Mouse (Mus musculus) midbrain, embryonic 13.5 days (tissue): ENCODE data around the gene Jade1. TPM values are rescaled to one million over a fixed set of nuclear protein-coding genes. Genes with fewer than 3 reads are reported as not detected.

Experiments used
- polyA plus RNA-seq: library from polyadenylated mRNA; unstranded; fragments of >200 nt; fragmentation: Nextera tagmentation; extraction: Ambion mirVana; gene quantifications from 2 replicates; pipeline ENCODE4 v1.2.1, GENCODE M21; 2015

Gene Jade1
- polyA plus RNA-seq, 1 experiment from 2014 or later = 13.2 TPM

Other genes with a start within 250 kb of the Jade1 start
- gene Sclt1, start 186.8 kb downstream of the Jade1 start, polyA plus RNA-seq = 21.1 and 23.9 TPM in 2 replicates
- 15.1 and 17.8 TPM in 2 replicates for gene D3Ertd751e, start 186.9 kb downstream of the Jade1 start, polyA plus RNA-seq